Mouse (Mus musculus): ENCODE results near the gene Fam43a.

Fam43a gene

GRCm38 (mm10) chr16:30599491-30600268 lies at the start of gene Fam43a:
TSS of gene Fam43a (plus strand) at chr16:30599723.
- peak; percentile 95 for DNase-seq (ENCODE audit: low read depth, low spot score)

- DNase-seq (ENCODE audit: low read depth, low spot score): peak; percentile 83
These were observed 49.4 kb upstream of the Fam43a start for GRCm38 (mm10) chr16:30549966-30550747.

- no peak for DNase-seq (ENCODE audit: low read depth, low spot score)
These were observed 48.8 kb upstream of the Fam43a start, which contains the start of gene Tmem44 for GRCm38 (mm10) chr16:30550748-30551192. TSS of gene Tmem44 (minus strand) at chr16:30550842.

GRCm38 (mm10) chr16:30552621-30553338 lies 46.7 kb upstream of the Fam43a start:
- no peak for DNase-seq (ENCODE audit: low read depth, low spot score)

GRCm38 (mm10) chr16:30554109-30554508 lies 45.4 kb upstream of the Fam43a start:
- DNase-seq (ENCODE audit: low read depth, low spot score): no peak

GRCm38 (mm10) chr16:30559312-30559992 lies 40.1 kb upstream of the Fam43a start:
- DNase-seq (ENCODE audit: low read depth, low spot score): no peak

- no peak for DNase-seq (ENCODE audit: low read depth, low spot score)
These were observed 38.9 kb upstream of the Fam43a start for GRCm38 (mm10) chr16:30560601-30561000.

GRCm38 (mm10) chr16:30565631-30566030 lies 33.9 kb upstream of the Fam43a start:
- no peak for DNase-seq (ENCODE audit: low read depth, low spot score)

GRCm38 (mm10) chr16:30570173-30570572 lies 29.4 kb upstream of the Fam43a start:
- no peak for DNase-seq (ENCODE audit: low read depth, low spot score)

GRCm38 (mm10) chr16:30571378-30571777 lies 28.1 kb upstream of the Fam43a start:
- DNase-seq (ENCODE audit: low read depth, low spot score): no peak

- DNase-seq (ENCODE audit: low read depth, low spot score): no peak
These were observed 27.3 kb upstream of the Fam43a start for GRCm38 (mm10) chr16:30572239-30572638.

- DNase-seq (ENCODE audit: low read depth, low spot score): no peak
These were observed 23.7 kb upstream of the Fam43a start for GRCm38 (mm10) chr16:30575815-30576214.

GRCm38 (mm10) chr16:30576392-30576791 lies 23.1 kb upstream of the Fam43a start:
- DNase-seq (ENCODE audit: low read depth, low spot score): no peak

- no peak for DNase-seq (ENCODE audit: low read depth, low spot score)
These were observed 18.8 kb upstream of the Fam43a start for GRCm38 (mm10) chr16:30580765-30581164.

- no peak for DNase-seq (ENCODE audit: low read depth, low spot score)
These were observed 12.5 kb upstream of the Fam43a start for GRCm38 (mm10) chr16:30586935-30587493.

GRCm38 (mm10) chr16:30587494-30588327 lies 11.8 kb upstream of the Fam43a start, which contains the start of gene Lsg1:
TSS of gene Lsg1 (minus strand) at chr16:30587592.
- peak; percentile 97 for DNase-seq (ENCODE audit: low read depth, low spot score)

- no peak for DNase-seq (ENCODE audit: low read depth, low spot score)
These were observed 9.0 kb upstream of the Fam43a start for GRCm38 (mm10) chr16:30590264-30591209.

- peak; percentile 29 for DNase-seq (ENCODE audit: low read depth, low spot score)
These were observed 7.5 kb upstream of the Fam43a start for GRCm38 (mm10) chr16:30591990-30592389.

GRCm38 (mm10) chr16:30595356-30595755 lies 4.2 kb upstream of the Fam43a start:
- no peak for DNase-seq (ENCODE audit: low read depth, low spot score)
